Mouse (Mus musculus) stomach, embryonic 15.5 days (tissue): ENCODE measurements at regions not wholly inside any gene's neighbourhood (a gene's known extent, or its start where the extent isn't known, plus 50 kb on each side); places are given as distances from the start of the nearest gene placed in this dataset. TPM values are rescaled to one million over a fixed set of nuclear protein-coding genes. Genes with fewer than 3 reads are reported as not detected.

Source experiments
- ATAC-seq: fragments of 200-750 bp; cut with Nextera tagmentation; 2 replicates; pipeline ENCODE4 v1.8.0; 2017; ENCODE audit warnings: low read depth, moderate number of reproducible peaks, moderate TSS enrichment; ENCODE audit not compliant: insufficient read depth, low FRiP score
- H3K27ac ChIP-seq: fragments of 300-500 bp; sonication (generic); 2 replicates; pipeline ENCODE4 v1.5.1; 2015; ENCODE audit warnings: mild to moderate bottlenecking, inconsistent platforms
- H3K27me3 ChIP-seq: fragments of 300-500 bp; sonication (generic); replicated peaks from 2 replicates; pipeline ENCODE4 v1.6.1; 2015; ENCODE audit warnings: inconsistent platforms
- H3K36me3 ChIP-seq: fragments of 300-500 bp; sonication (generic); 2 replicates; pipeline ENCODE4 v1.6.1; 2015; ENCODE audit warnings: inconsistent platforms
- H3K4me1 ChIP-seq: fragments of 300-500 bp; sonication (generic); 2 replicates; pipeline ENCODE4 v1.6.1; 2015; ENCODE audit warnings: inconsistent platforms
- H3K4me2 ChIP-seq: fragments of 300-500 bp; sonication (generic); 2 replicates; pipeline ENCODE4 v1.6.1; 2015; ENCODE audit warnings: mild to moderate bottlenecking, inconsistent platforms
- H3K4me3 ChIP-seq: fragments of 300-500 bp; sonication (generic); replicated peaks from 2 replicates; pipeline ENCODE4 v1.5.1; 2015; ENCODE audit warnings: inconsistent platforms
- H3K9ac ChIP-seq: fragments of 300-500 bp; sonication (generic); 2 replicates; pipeline ENCODE4 v1.6.1; 2015; ENCODE audit warnings: inconsistent platforms
- H3K9me3 ChIP-seq: fragments of 300-500 bp; sonication (generic); 2 replicates; pipeline ENCODE4 v1.6.1; 2016; ENCODE audit warnings: inconsistent platforms
- WGBS: fragments of 180-500 bp; shearing (Covaris S2); methylation state at CpG from one replicate; pipeline ENCODE4 v1.1.7; 2015; 5-methylcytosine and 5-hydroxymethylcytosine counted together
- microRNA counts: library from miRNA; unstranded; fragments of <30 nt; microRNA quantifications from one replicate; lab custom pipeline; 2016
- microRNA-seq: library from miRNA; unstranded; fragments of <30 nt; microRNA quantifications from one replicate; pipeline ENCODE4, GENCODE M21; 2016

GRCm38 (mm10) chrX:19150606-19151005 lies 330.5 kb downstream of the Tex13c3 start:
- H3K9me3 ChIP-seq: no peaks in the 10 kb centered on the region
- no peaks in the 10 kb centered on the region for H3K27me3 ChIP-seq
- no peak overlapping the region for H3K9ac ChIP-seq
- no peak overlapping the region for H3K4me3 ChIP-seq
- no peak overlapping the region for H3K4me2 ChIP-seq
- H3K4me1 ChIP-seq: no peaks in the 10 kb centered on the region
- 85% methylated on average over 3 of the region's 3 CpGs for WGBS
- no peaks in the 10 kb centered on the region for H3K36me3 ChIP-seq
- no peak for ATAC-seq
- H3K27ac ChIP-seq: no peak overlapping the region

GRCm38 (mm10) chrX:19148672-19149071 lies 332.4 kb downstream of the Tex13c3 start:
- no peaks in the 10 kb centered on the region for H3K9me3 ChIP-seq
- no peak overlapping the region for H3K27ac ChIP-seq
- no peak overlapping the region for H3K4me3 ChIP-seq
- H3K27me3 ChIP-seq: no peaks in the 10 kb centered on the region
- H3K4me2 ChIP-seq: no peak overlapping the region
- no peaks in the 10 kb centered on the region for H3K36me3 ChIP-seq
- no peak overlapping the region for H3K9ac ChIP-seq
- H3K4me1 ChIP-seq: no peaks in the 10 kb centered on the region
- 100% methylated on average over 1 of the region's 1 CpGs for WGBS
- ATAC-seq: no peak

DNA sequence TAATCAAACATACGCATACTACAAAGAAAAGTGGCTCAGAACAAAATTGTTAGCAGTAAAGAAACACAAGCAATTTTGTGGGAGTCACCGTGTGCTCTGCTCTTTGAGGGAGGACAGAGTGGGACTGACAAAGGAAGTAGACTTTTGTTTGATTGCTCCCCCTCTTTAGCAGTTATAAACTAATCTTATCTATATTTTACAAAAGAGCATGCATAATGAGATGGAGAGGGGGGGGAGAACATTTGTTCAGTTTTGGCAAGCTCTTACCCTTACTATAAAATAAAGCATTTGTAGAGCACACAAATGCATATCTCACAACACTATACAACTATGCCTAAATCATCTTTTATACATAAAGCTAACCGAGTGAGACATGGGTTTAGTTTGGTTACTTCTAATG lies 332.9 kb downstream of the Tex13c3 start:
- no peak overlapping the region for H3K27ac ChIP-seq
- no peak overlapping the region for H3K9ac ChIP-seq
- 81% methylated on average over 3 of the region's 3 CpGs for WGBS
- no peaks in the 10 kb centered on the region for H3K9me3 ChIP-seq
- H3K4me2 ChIP-seq: no peak overlapping the region
- H3K27me3 ChIP-seq: no peaks in the 10 kb centered on the region
- no peaks in the 10 kb centered on the region for H3K4me1 ChIP-seq
- H3K4me3 ChIP-seq: no peak overlapping the region
- no peaks in the 10 kb centered on the region for H3K36me3 ChIP-seq
- no peak for ATAC-seq

DNA sequence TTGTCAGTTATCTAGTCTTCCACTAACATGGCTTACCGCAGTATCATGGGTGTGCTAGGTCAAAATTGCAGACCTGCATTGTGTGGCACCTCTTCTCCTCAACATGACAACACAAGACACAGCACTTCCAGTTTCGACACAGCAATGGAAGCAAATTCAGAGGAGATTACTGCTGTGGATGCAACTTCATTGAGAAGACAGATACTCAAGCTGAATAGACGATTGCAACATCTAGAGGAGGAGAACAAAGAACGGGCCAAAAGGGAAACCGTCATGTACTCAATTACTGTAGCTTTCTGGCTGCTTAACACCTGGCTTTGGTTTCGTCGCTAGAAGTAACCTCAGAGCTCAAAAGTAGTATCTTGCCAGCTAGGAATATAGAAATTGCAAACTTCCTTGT lies 368.4 kb downstream of the Tex13c3 start:
- no peaks in the 10 kb centered on the region for H3K27me3 ChIP-seq
- H3K9ac ChIP-seq: no peak overlapping the region
- no peak overlapping the region for H3K4me2 ChIP-seq
- H3K36me3 ChIP-seq: no peaks in the 10 kb centered on the region
- no peak for ATAC-seq
- no peak overlapping the region for H3K4me3 ChIP-seq
- no peaks in the 10 kb centered on the region for H3K9me3 ChIP-seq
- no peaks in the 10 kb centered on the region for H3K4me1 ChIP-seq
- no peak overlapping the region for H3K27ac ChIP-seq
- 82% methylated on average over 7 of the region's 7 CpGs for WGBS

GRCm38 (mm10) chrX:19102911-19103310 lies 378.2 kb downstream of the Tex13c3 start:
- Histone ChIP-seq H3K27me3 (no peaks in the 10 kb centered on the region), H3K9me3 (no peaks in the 10 kb centered on the region), H3K4me3 (no peak overlapping the region), H3K4me2 (no peak overlapping the region), H3K9ac (no peak overlapping the region), H3K4me1 (no peaks in the 10 kb centered on the region), H3K36me3 (no peaks in the 10 kb centered on the region), H3K27ac (no peak overlapping the region)
- ATAC-seq: no peak
- WGBS: 71% methylated on average over 2 of the region's 2 CpGs

DNA sequence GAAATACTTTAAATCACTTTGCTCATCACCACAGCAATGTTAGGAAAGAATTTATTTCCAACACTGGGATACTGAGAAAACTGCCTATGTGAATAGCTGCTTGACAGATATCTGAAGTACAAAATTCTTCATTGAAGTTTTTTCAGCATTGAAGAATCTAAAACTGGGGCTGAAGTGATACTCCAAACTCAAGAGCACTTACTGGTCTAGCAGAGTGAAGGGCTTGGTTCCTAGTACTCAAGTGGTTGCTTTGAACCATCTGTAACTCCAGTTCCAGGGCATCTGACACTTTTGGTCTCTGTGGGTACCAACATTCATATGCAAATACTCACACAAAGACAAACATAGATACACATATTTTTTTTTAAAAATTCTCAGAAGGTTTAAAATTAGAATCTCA lies 385.2 kb downstream of the Tex13c3 start:
- Histone ChIP-seq H3K9ac (no peak overlapping the region), H3K4me1 (no peaks in the 10 kb centered on the region), H3K27ac (no peak overlapping the region), H3K4me2 (no peak overlapping the region), H3K9me3 (no peaks in the 10 kb centered on the region), H3K27me3 (no peaks in the 10 kb centered on the region), H3K4me3 (no peak overlapping the region), H3K36me3 (no peaks in the 10 kb centered on the region)
- ATAC-seq: no peak

DNA sequence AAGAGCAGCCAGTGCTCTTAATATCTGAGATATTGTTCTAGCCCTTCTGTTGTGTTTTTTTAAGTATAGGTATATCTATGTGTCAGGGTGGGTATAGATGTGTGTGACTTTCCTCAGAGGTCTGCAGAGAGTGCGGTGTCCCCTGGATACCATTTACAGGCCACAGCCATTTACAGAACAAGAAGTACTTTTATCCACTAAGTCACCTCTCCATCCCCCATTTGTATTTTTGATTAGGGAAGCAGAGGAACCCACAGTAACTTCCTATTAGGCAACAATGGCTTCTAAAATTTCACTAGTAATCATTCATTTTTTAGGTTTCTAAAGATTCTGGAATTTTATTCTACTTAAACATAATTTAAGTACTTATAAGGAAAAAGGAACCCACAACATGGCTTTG lies 396.7 kb downstream of the Tex13c3 start:
- no peak for ATAC-seq
- 90% methylated on average over 1 of the region's 1 CpGs for WGBS

DNA sequence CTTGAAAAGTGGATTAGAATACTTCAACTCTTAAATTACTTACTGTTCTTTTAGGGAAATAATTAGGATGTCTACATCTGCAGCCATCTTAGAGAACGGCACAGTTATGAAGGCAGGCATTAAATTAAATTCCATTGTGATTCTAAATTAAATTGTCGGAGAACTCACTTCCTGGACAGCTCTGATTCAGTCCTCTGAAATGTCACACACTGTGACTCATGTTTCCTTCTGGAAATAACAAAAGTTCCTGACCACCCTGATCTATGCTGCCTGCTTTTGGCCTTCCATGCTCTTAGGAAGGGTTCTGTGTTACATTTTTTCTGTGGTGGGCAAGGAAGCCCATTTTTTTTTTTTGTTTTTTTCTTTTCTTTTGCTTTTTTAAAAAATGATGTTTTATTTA lies 401.1 kb downstream of the Tex13c3 start:
- H3K36me3 ChIP-seq: no peaks in the 10 kb centered on the region
- no peak overlapping the region for H3K4me2 ChIP-seq
- no peak overlapping the region for H3K4me3 ChIP-seq
- 57% methylated on average over 2 of the region's 2 CpGs for WGBS
- no peak for ATAC-seq
- H3K9ac ChIP-seq: no peak overlapping the region
- H3K27me3 ChIP-seq: no peaks in the 10 kb centered on the region
- H3K9me3 ChIP-seq: no peaks in the 10 kb centered on the region
- H3K4me1 ChIP-seq: no peaks in the 10 kb centered on the region
- no peak overlapping the region for H3K27ac ChIP-seq

More for the DNA sequence above, 396.7 kb downstream of the Tex13c3 start:
- Histone ChIP-seq H3K4me3 (no peak overlapping the region), H3K9me3 (no peaks in the 10 kb centered on the region), H3K36me3 (no peaks in the 10 kb centered on the region), H3K27me3 (no peaks in the 10 kb centered on the region), H3K4me2 (no peak overlapping the region), H3K9ac (no peak overlapping the region), H3K27ac (no peak overlapping the region), H3K4me1 (no peaks in the 10 kb centered on the region)

MicroRNAs encoded in the stretch of these regions (microRNA counts, 519-probe panel; counts per million panel counts)
- microRNA mmu-miR-221 (lab: Ali Mortazavi, UCI) (2,025 counts per million, percentile 24 among the panel's probes with 10 or more counts), microRNA mmu-miR-222 (lab: Ali Mortazavi, UCI) (not detected)

Small RNAs in the stretch of these regions (microRNA-seq; reads per million reads assigned to microRNA genes)
- 217 reads per million, percentile 60 among the genes with 10 or more reads in this experiment for gene Mir221
- gene Mir222: 125 reads per million, percentile 53 among the genes with 10 or more reads in this experiment
